Mouse (Mus musculus) hindbrain, embryonic 14.5 days (tissue): ENCODE measurements around the gene Tctex1d2. TPM values are rescaled to one million over a fixed set of nuclear protein-coding genes. Genes with fewer than 3 reads are reported as not detected.
"Not testable (repeated sequence)": the region's sequence is repeated elsewhere in the genome, so short reads cannot be mapped to it uniquely, and the experiment has no call there.

Source experiments
- ATAC-seq: fragments of 200-750 bp; cut with Nextera tagmentation; 2 replicates; pipeline ENCODE4 v1.8.0; 2017; ENCODE audit warnings: moderate number of reproducible peaks, mild to moderate bottlenecking, moderate TSS enrichment, moderate library complexity; ENCODE audit not compliant: low FRiP score
- DNase-seq: peaks from one replicate; pipeline ENCODE4 v3.0.0-alpha.2; 2015; ENCODE audit warnings: low spot score
- H3K27ac ChIP-seq: fragments of 300-500 bp; sonication (generic); 2 replicates; pipeline ENCODE4 v1.5.1; 2014; ENCODE audit warnings: mild to moderate bottlenecking, moderate library complexity
- H3K27me3 ChIP-seq: fragments of 300-500 bp; sonication (generic); 2 replicates; pipeline ENCODE4 v1.6.1; 2014; ENCODE audit warnings: mild to moderate bottlenecking, low read length, mixed read lengths; ENCODE audit not compliant: control insufficient read depth, insufficient read depth
- H3K36me3 ChIP-seq: fragments of 300-500 bp; sonication (generic); replicated peaks from 2 replicates; pipeline ENCODE4 v1.6.1; 2014; ENCODE audit not compliant: control insufficient read depth, insufficient read depth
- H3K4me1 ChIP-seq: fragments of 300-500 bp; sonication (generic); replicated peaks from 2 replicates; pipeline ENCODE4 v1.6.1; 2014; ENCODE audit warnings: antibody characterized with exemption, low read length, mixed read lengths; ENCODE audit not compliant: control insufficient read depth, insufficient read depth
- H3K4me2 ChIP-seq: fragments of 300-500 bp; sonication (generic); replicated peaks from 2 replicates; pipeline ENCODE4 v1.6.1; 2014; ENCODE audit warnings: mild to moderate bottlenecking, moderate library complexity
- H3K4me3 ChIP-seq: fragments of 300-500 bp; sonication (generic); replicated peaks from 2 replicates; pipeline ENCODE4 v1.5.1; 2014; ENCODE audit warnings: mild to moderate bottlenecking, low read length
- H3K9ac ChIP-seq: fragments of 300-500 bp; sonication (generic); 2 replicates; pipeline ENCODE4 v1.6.1; 2014
- H3K9me3 ChIP-seq: fragments of 300-500 bp; sonication (generic); 2 replicates; pipeline ENCODE4 v1.6.1; 2016; ENCODE audit warnings: low read length; ENCODE audit not compliant: control insufficient read depth
- WGBS: fragments of 180-500 bp; shearing (Covaris S2); extraction: QIAGEN DNeasy Blood & Tissue Kit; methylation state at CpG from one replicate; pipeline ENCODE4 v1.1.7; 2014; 5-methylcytosine and 5-hydroxymethylcytosine counted together
- polyA plus RNA-seq: library from polyadenylated mRNA; unstranded; fragments of >200 nt; fragmentation: Nextera tagmentation; extraction: Ambion mirVana; gene quantifications from 2 replicates; pipeline ENCODE4 v1.2.1, GENCODE M21; 2014

Gene Tctex1d2
- polyA plus RNA-seq, 1 experiment from 2014 or later = 49.7 TPM

DNA sequence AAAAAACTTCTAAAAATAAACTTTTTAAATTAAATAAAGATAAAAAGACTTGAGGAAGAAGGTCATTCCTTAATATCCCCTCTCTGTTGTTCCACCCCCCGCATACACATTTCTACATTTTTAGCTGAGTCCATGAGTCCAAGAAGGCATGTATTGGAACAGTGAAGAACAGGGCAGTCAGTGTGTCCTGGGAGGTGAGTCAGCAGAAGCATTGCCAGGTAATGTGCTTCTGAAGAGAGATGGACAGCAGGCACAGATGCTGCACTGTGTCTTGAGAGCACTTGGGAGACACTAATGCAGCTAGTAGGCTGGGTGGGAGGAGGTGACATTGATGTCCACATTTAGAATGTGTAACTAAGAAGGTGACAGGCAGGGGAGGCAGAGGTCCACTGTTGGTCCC lies 17.8 kb downstream of the Tctex1d2 start:
- 97% methylated on average over 1 of the region's 1 CpGs for WGBS
- Histone ChIP-seq H3K4me2 (no peak overlapping the region), H3K9me3 (no peaks in the 10 kb centered on the region), H3K27me3 (no peaks in the 10 kb centered on the region), H3K4me1 (no peaks in the 10 kb centered on the region), H3K9ac (no peak overlapping the region), H3K4me3 (no peak overlapping the region), H3K36me3 (no peaks in the 10 kb centered on the region; the same call in 1 of the 2 replicates), H3K27ac (no peak overlapping the region)
- DNase-seq (no peak), ATAC-seq (no peak)

DNA sequence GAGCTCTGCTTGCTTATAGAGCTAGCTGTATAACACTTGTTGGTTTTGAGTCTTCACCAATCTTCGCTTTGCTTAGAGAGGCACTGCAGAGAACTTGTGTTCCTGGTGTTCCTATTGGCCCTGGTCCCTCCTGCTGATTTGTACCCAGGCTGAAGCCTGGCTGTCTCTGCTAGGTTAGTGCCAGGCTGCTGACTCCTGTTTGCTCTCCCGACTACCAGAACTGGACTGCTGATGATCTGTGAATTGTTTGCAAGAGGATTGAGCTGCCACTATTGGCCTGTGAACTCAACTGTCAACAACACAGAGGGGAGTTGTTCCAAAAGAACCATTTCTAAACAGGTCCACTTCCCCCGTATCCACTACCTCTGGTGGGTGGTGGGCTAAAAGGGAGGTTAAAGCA lies 21.9 kb downstream of the Tctex1d2 start:
- ATAC-seq (no peak), DNase-seq (no peak)
- Histone ChIP-seq H3K36me3 (no peaks in the 10 kb centered on the region; the same call in 1 of the 2 replicates), H3K9ac (no peak overlapping the region), H3K9me3 (no peaks in the 10 kb centered on the region), H3K27me3 (no peaks in the 10 kb centered on the region), H3K4me2 (no peak overlapping the region), H3K4me3 (no peak overlapping the region), H3K27ac (no peak overlapping the region), H3K4me1 (no peaks in the 10 kb centered on the region)
- 88% methylated on average over 3 of the region's 3 CpGs for WGBS

DNA sequence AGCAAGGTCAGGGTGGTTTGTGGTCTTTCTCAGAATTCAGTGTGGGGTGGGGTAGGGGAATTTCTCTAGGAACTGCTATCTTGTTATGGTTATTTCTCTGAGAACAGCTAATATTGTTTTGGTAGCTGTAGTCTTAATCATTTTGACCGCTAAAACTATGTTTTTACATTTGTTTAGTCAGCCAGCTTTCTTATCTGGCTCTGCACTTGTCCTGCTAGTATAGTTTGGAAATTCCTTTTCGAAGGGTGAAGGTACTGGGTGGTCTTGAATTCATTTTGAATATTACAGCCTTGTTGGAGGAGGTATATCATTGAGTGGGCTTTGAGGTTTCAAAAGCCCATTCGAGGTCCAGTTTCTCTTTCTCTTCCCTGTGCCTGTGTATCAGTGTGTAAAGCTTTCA lies 25.1 kb downstream of the Tctex1d2 start:
- not testable (repeated sequence) for H3K27me3 ChIP-seq, H3K9ac ChIP-seq, H3K9me3 ChIP-seq, H3K4me1 ChIP-seq, H3K36me3 ChIP-seq, ATAC-seq, H3K4me2 ChIP-seq, H3K4me3 ChIP-seq, H3K27ac ChIP-seq, DNase-seq
- 93% methylated on average over 3 of the region's 3 CpGs for WGBS

DNA sequence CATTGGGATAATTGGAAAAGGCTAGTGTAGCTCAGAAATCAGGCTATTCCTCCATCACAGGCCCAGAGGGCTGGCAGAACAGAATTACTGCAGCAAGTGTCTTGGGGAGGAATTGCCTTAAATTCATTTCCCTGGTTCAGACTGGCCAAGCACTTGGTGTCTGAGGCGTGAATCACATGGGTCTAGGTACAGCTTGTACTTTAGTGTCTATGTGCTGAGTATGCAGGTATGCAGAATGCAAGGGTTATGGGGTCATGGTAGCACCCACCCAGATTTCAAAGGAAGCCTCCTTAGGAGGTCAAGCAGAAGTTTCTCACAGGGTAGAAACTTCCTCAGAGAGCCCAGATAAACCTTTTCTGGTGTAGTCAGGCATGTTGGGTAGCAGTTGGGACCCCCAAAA lies 26.1 kb downstream of the Tctex1d2 start:
- Histone ChIP-seq H3K9ac (no peak overlapping the region), H3K27me3 (no peaks in the 10 kb centered on the region), H3K27ac (no peak overlapping the region), H3K9me3 (no peaks in the 10 kb centered on the region), H3K36me3 (no peaks in the 10 kb centered on the region; the same call in 1 of the 2 replicates), H3K4me3 (no peak overlapping the region), H3K4me1 (no peaks in the 10 kb centered on the region), H3K4me2 (no peak overlapping the region)
- 100% methylated on average over 1 of the region's 1 CpGs for WGBS
- no peak for DNase-seq
- ATAC-seq = no peak

DNA sequence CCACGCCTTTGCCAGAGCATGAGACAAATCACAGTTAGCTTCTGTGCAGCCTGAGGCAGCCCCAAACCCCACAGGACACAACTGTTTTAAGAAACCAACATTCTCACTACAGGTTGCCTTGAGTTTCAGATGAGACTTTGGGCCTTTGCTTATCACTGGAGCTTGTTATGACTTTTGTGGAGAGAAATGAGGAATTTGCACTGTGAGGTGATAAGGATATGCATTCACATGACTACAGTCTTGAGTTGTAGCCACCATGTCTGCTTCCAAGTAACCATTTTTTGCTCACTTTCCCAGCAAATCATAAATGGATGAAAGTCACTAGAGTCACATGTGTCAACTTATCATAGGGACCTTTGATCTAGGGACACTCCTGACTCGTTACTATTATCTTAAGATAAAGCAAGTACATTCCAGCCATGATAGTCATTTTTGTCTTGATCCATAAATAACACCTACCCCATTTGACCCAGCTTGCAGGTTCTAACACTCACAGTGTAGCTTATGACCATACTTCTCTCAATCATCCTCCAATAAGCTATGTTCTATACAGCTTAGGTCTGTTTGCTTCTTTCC lies 27.1 kb downstream of the Tctex1d2 start:
- Histone ChIP-seq H3K4me2 (no peak overlapping the region), H3K27me3 (no peaks in the 10 kb centered on the region), H3K27ac (no peak overlapping the region), H3K4me3 (no peak overlapping the region), H3K9ac (no peak overlapping the region), H3K4me1 (no peaks in the 10 kb centered on the region), H3K9me3 (no peaks in the 10 kb centered on the region), H3K36me3 (peaks cover 2% of the 10 kb centered on the region)
- 92% methylated on average over 2 of the region's 2 CpGs for WGBS
- no peak for DNase-seq
- ATAC-seq = no peak

DNA sequence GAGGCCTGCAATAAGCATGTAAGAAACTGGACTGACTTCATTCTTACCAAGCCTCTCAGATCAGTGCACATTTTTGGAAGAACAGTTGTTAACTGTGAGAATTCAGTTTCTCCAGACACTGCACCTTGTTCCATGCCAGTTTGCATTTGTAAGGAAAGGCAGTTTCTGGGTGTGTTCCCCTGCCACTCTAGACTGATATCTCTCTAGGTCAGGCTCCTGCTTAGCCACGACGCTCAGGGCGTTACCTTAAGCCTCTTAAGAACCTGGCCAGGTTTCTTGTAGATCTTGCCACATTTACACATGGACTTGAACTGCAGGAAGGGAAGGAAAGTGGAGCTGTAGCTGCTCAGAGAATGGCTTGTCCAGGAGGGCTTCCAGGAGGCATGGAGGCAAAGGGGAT lies 30.2 kb downstream of the Tctex1d2 start:
- Histone ChIP-seq H3K4me2 (no peak overlapping the region), H3K36me3 (peaks cover 30% of the 10 kb centered on the region), H3K27ac (no peak overlapping the region), H3K4me3 (no peak overlapping the region), H3K4me1 (no peaks in the 10 kb centered on the region), H3K9me3 (no peaks in the 10 kb centered on the region), H3K9ac (no peak overlapping the region), H3K27me3 (no peaks in the 10 kb centered on the region)
- ATAC-seq = no peak
- WGBS = 92% methylated on average over 3 of the region's 3 CpGs
- no peak for DNase-seq

DNA sequence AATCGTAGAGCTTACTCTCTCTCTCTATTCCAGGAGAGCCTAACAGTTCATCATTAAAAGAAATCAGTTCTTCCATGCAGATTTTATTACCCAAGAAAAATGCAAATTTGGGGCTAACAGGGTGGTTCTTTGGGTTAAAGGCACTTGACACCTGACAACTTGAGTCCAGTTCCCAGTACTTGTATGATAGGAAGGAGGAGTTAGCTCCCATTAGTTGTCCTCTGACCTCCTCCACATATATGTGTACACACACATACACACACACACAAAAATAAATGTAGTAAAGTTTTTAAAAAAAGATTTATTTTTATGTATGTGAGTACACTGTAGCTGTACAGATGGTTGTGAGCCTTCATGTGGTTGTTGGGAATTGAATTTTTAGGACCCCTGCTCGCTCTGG lies 30.6 kb downstream of the Tctex1d2 start:
- H3K4me2 ChIP-seq = no peak overlapping the region
- no peaks in the 10 kb centered on the region for H3K4me1 ChIP-seq
- DNase-seq (no peak), ATAC-seq (no peak)
- H3K9me3 ChIP-seq = no peaks in the 10 kb centered on the region
- no peak overlapping the region for H3K9ac ChIP-seq
- peaks cover 34% of the 10 kb centered on the region for H3K36me3 ChIP-seq
- no peaks in the 10 kb centered on the region for H3K27me3 ChIP-seq
- H3K4me3 ChIP-seq = no peak overlapping the region
- H3K27ac ChIP-seq = no peak overlapping the region
- WGBS = 96% methylated on average over 2 of the region's 2 CpGs

DNA sequence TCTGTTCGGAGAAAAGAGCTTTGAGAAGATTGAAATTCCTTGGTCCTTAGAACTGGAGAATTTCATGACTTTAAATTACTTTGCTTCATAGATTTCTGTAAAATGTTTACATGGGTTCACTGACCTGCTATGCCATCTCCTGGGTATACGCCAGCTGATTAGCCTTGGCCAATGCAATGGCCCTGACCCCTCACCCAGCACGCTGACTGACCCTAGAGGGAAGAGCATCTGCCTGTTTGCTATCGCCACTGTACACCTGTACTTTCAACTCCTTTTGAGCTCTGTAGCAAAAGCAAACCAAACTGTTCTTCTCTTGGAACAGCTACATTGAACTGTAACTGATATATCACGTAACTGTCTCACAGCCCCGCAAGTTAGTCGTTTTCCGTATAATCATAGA lies 33.6 kb downstream of the Tctex1d2 start:
- Histone ChIP-seq H3K9me3 (no peaks in the 10 kb centered on the region), H3K4me1 (no peaks in the 10 kb centered on the region), H3K9ac (no peak overlapping the region), H3K4me3 (no peak overlapping the region), H3K27me3 (no peaks in the 10 kb centered on the region), H3K36me3 (peaks cover 57% of the 10 kb centered on the region), H3K4me2 (no peak overlapping the region), H3K27ac (no peak overlapping the region)
- ATAC-seq (no peak), DNase-seq (no peak)
- 96% methylated on average over 8 of the region's 8 CpGs for WGBS

DNA sequence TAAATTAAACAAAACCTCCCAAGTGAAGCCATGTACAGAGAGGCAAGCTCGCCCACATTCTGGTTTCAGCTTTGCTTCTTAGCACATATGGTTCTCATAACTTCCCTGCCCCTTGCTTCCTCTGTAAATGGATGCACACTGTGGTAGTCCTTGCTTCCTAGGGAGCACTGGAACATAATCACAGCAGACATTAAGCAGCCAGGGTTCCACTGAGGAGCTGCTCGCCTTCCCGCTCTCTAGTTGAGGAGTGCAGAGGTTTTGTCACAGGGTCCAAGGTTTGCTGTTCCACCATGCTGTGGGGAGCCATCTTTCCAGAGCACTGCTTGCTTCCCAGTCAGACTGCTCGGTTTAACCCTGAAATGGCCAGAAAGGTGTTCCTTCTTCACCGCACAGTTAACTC lies 35.1 kb downstream of the Tctex1d2 start:
- 83% methylated on average over 5 of the region's 5 CpGs for WGBS
- no peak for ATAC-seq
- Histone ChIP-seq H3K4me3 (no peak overlapping the region), H3K27me3 (no peaks in the 10 kb centered on the region), H3K4me1 (no peaks in the 10 kb centered on the region), H3K27ac (no peak overlapping the region), H3K9ac (no peak overlapping the region), H3K4me2 (no peak overlapping the region), H3K36me3 (peaks cover 67% of the 10 kb centered on the region), H3K9me3 (no peaks in the 10 kb centered on the region)
- no peak for DNase-seq

DNA sequence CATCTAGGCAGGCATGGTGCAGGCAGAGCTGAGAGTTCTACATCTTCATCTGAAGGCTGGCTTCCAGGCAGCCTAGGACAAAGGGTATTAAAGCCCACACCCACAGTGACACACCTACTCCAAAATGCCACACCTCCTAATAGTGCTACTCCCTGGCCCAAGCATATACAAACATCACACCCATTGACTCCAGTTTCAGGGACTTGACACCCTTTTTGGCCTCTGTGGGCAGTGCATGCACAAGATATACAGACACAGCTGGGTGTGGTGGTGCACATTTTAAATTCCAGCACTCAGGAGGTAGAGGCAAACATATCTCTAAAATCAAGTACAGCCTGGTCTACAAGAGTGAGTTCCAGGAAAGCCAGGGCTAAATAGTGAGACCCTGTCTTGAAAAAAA lies 36.6 kb downstream of the Tctex1d2 start:
- DNase-seq (no peak), ATAC-seq (no peak)
- Histone ChIP-seq H3K9ac (no peak overlapping the region), H3K4me2 (no peak overlapping the region), H3K4me3 (no peak overlapping the region), H3K36me3 (peaks cover 68% of the 10 kb centered on the region), H3K27ac (no peak overlapping the region), H3K9me3 (no peaks in the 10 kb centered on the region), H3K4me1 (no peaks in the 10 kb centered on the region), H3K27me3 (no peaks in the 10 kb centered on the region)
